16 mouse cellular contexts compared by ENCODE assay signal in genomic region chr8:10683088-10683487, GRCm38 (mm10).
DNase-seq lines count a peak whose midpoint lies in the region; ATAC-seq and TF ChIP-seq lines count a peak whose summit lies in the region.
"Had no signal": no experiment of that assay in that cellular context is flagged by ENCODE, and none has a peak within 500 bp of the region (broad histone marks: within the 10 kb centered on the region; RNA-seq: fewer than 3 reads in every experiment).

No protein-coding gene starts in this region.

- H3K27me3 ChIP-seq in CH12.LX (replicated peaks), result no peaks in the 10 kb centered on the region
- H3K27me3 ChIP-seq in midbrain, embryonic 15.5 days (replicated peaks), result no peaks in the 10 kb centered on the region
- H3K27me3 ChIP-seq: embryonic facial prominence, embryonic 13.5 days had no signal

- no peak for TF ChIP-seq POLR2A in CH12.LX (IDR thresholded peaks at IDR 0.05; ENCODE audit: low read depth, low read length)

- no peak overlapping the region for H3K4me3 ChIP-seq in CH12.LX (replicated peaks in 1 of 3; ENCODE audit: low read depth in 2 of 3, low read length in 2 of 3, poor library complexity in 1 of 3)
- H3K4me3 ChIP-seq in midbrain, embryonic 15.5 days, result no peak overlapping the region
- H3K4me3 ChIP-seq: embryonic facial prominence, embryonic 13.5 days; forebrain, embryonic 12.5 days had no signal

- no peak overlapping the region for H3K9ac ChIP-seq in CH12.LX (ENCODE audit: insufficient read depth, low read depth)
- H3K9ac ChIP-seq in midbrain, embryonic 15.5 days, result no peak overlapping the region
- H3K9ac ChIP-seq: embryonic facial prominence, embryonic 13.5 days; forebrain, embryonic 12.5 days had no signal

- WGBS in midbrain, embryonic 15.5 days, result 71% methylated on average over 8 of the region's 8 CpGs

- H3K4me1 ChIP-seq in CH12.LX (ENCODE audit: control insufficient read depth in 1 of 2, insufficient read depth in 2 of 2), result peaks cover 3 to 10% of the 10 kb centered on the region in 2 experiments; a peak in 3 of 4 replicates
- H3K4me1 ChIP-seq in midbrain, embryonic 15.5 days, result 0 out of 2 replicates have a peak, but pooled peaks cover 2% of the 10 kb centered on the region

- in situ Hi-C loops in CH12.LX (cut with MboI; ENCODE audit: low pct_ligation_motif_present, low pct_unique_long_range_greater_than_20kb, low sequenced_read_pairs), result no loop called here

- H3K27ac ChIP-seq in CH12.LX (ENCODE audit: insufficient read depth, low read depth), result no peak overlapping the region
- no peak overlapping the region for H3K27ac ChIP-seq in midbrain, embryonic 15.5 days
- H3K27ac ChIP-seq: embryonic facial prominence, embryonic 13.5 days; forebrain, embryonic 12.5 days had no signal

- TF ChIP-seq EP300 in CH12.LX (IDR thresholded peaks at IDR 0.05; ENCODE audit: low read length), result no peak

- dilution Hi-C loops in CH12.LX (cut with MboI; ENCODE audit: extremely low pct_ligation_motif_present, extremely low pct_unique_long_range_greater_than_20kb, low sequenced_read_pairs), result no loop called here

- ATAC-seq in megakaryocyte-erythroid progenitor cell, adult 5-6 weeks (replicated peaks; ENCODE audit: low FRiP score, low TSS enrichment, poor library complexity, severe bottlenecking), result peak; percentile 92
- no peak for ATAC-seq in midbrain, embryonic 15.5 days (replicated peaks)
- ATAC-seq: hindbrain, embryonic 16.5 days had no signal

- TF ChIP-seq RAD21 in CH12.LX (IDR thresholded peaks at IDR 0.05; ENCODE audit: low read depth, low read length), result no peak

- TF ChIP-seq CTCF in CH12.LX (conservative IDR thresholded peaks at IDR 0.05 in 1 of 2, IDR thresholded peaks at IDR 0.05 in 1 of 2; ENCODE audit: low read depth in 2 of 2, low read length in 2 of 2), result no peak

- DNase-seq in 3T3-L1 (ENCODE audit: low read depth, low spot score) (peak; percentile 68), CH12.LX (ENCODE audit: extremely low read depth) (peak; percentile 51)
- DNase-seq in c-Kit-positive CD71-positive TER-119-positive erythroid progenitor cells, embryonic 14.5 days (ENCODE audit: low spot score), result peak; percentile 14
- DNase-seq in kidney, adult 18-20 months, result no peak
- no peak for DNase-seq in kidney, postnatal 4 days
- DNase-seq: cerebellum, postnatal 36 days; heart, adult 18-20 months; left cerebral cortex, postnatal 4 days; lung, adult 2 months; right cerebral cortex, postnatal 25 days; thymus, adult 2 months had no signal

- H3K36me3 ChIP-seq in CH12.LX (replicated peaks in 1 of 2; ENCODE audit: control insufficient read depth in 1 of 2, insufficient read depth in 1 of 2, low read length in 1 of 2), result no peaks in the 10 kb centered on the region
- no peaks in the 10 kb centered on the region for H3K36me3 ChIP-seq in midbrain, embryonic 15.5 days (replicated peaks)
- H3K36me3 ChIP-seq: embryonic facial prominence, embryonic 13.5 days; forebrain, embryonic 12.5 days had no signal

- peak overlapping the region; percentile 5; the same call in 1 of the 2 replicates for H3K4me2 ChIP-seq in CH12.LX (ENCODE audit: insufficient read depth, low read depth, poor library complexity, severe bottlenecking)
- H3K4me2 ChIP-seq in midbrain, embryonic 15.5 days, result no peak overlapping the region
- H3K4me2 ChIP-seq: embryonic facial prominence, embryonic 13.5 days; forebrain, embryonic 12.5 days had no signal

- no peaks in the 10 kb centered on the region for H3K9me3 ChIP-seq in CH12.LX (replicated peaks; ENCODE audit: low read length)
- no peaks in the 10 kb centered on the region for H3K9me3 ChIP-seq in midbrain, embryonic 15.5 days
- H3K9me3 ChIP-seq: embryonic facial prominence, embryonic 13.5 days; forebrain, embryonic 12.5 days had no signal

- H3K79me2 ChIP-seq in CH12.LX (replicated peaks; ENCODE audit: control insufficient read depth, extremely low read depth, insufficient read depth, poor library complexity, severe bottlenecking), result no peaks in the 10 kb centered on the region

TF ChIP-seq in CH12.LX, 34 proteins besides CTCF, POLR2A, EP300 and RAD21:
- TF ChIP-seq JUND (conservative IDR thresholded peaks at IDR 0.05; ENCODE audit: low read depth, low read length), result no peak
- no peak for TF ChIP-seq MAZ (IDR thresholded peaks at IDR 0.05; ENCODE audit: low read depth, low read length)
- TF ChIP-seq CHD2 (IDR thresholded peaks at IDR 0.05; ENCODE audit: low read length), result no peak
- TF ChIP-seq IRF4 (IDR thresholded peaks at IDR 0.05; ENCODE audit: low read depth, low read length), result no peak
- no peak for TF ChIP-seq JUN (IDR thresholded peaks at IDR 0.05; ENCODE audit: insufficient read depth, low read depth, low read length)
- no peak for TF ChIP-seq ZC3H11A (IDR thresholded peaks at IDR 0.05; ENCODE audit: low read depth, low read length)
- no peak for TF ChIP-seq HCFC1 (IDR thresholded peaks at IDR 0.05; ENCODE audit: low read depth, low read length)
- no peak for TF ChIP-seq MXI1 (IDR thresholded peaks at IDR 0.05; ENCODE audit: low read depth, low read length)
- TF ChIP-seq SMC3 (IDR thresholded peaks at IDR 0.05; ENCODE audit: low read depth, low read length), result no peak
- TF ChIP-seq BHLHE40 (IDR thresholded peaks at IDR 0.05; ENCODE audit: low read depth, low read length), result no peak

Comparison
In these comparisons a context has a peak if more than half of its experiments do, and no peak if none do; other contexts are left out.
1. DNase-seq: peak in 3T3-L1 (single experiment), CH12.LX (single experiment) and c-Kit-positive CD71-positive TER-119-positive erythroid progenitor cells, embryonic 14.5 days (single experiment); none in kidney, adult 18-20 months (single experiment) and kidney, postnatal 4 days (0 of 2).